Comparison of ENCODE assay signal across 8 mouse cellular contexts in the genomic region with DNA sequence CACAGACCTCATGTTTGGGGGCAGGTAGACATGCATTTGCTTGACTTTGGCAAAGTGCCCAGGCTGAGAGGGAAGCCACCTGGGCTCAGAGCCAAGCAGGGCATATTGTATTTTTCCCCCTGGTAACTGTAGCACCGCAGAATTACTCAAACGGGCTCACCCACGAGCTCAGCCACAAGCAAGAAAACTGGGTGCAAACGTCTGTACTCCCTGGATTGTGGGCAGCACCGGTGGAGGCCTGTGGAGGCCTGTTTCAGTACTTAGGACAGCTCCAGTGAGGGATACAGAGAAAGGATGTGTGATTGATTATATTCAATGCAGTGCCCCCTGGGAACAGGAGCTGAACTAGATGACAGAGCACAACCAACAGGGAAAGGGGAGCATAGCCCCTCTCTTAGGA.
DNase-seq lines count a peak whose midpoint lies in the region; ATAC-seq lines count a peak whose summit lies in the region.
"Had no signal": no experiment of that assay in that cellular context is flagged by ENCODE, and none has a peak within 500 bp of the region (broad histone marks: within the 10 kb centered on the region; RNA-seq: fewer than 3 reads in every experiment).

No protein-coding gene starts in this region.

- no peak overlapping the region for H3K4me2 ChIP-seq in forebrain, embryonic 16.5 days (ENCODE audit: low read length)
- H3K4me2 ChIP-seq: limb, embryonic 13.5 days had no signal

- WGBS in forebrain, embryonic 16.5 days = 5% methylated on average over 5 of the region's 5 CpGs

- no peaks in the 10 kb centered on the region for H3K36me3 ChIP-seq in forebrain, embryonic 16.5 days (ENCODE audit: control insufficient read depth, insufficient read depth)
- H3K36me3 ChIP-seq: limb, embryonic 13.5 days had no signal

- H3K4me1 ChIP-seq in forebrain, embryonic 16.5 days (replicated peaks; ENCODE audit: control insufficient read depth, insufficient read depth, low read length) = peaks cover 7% of the 10 kb centered on the region
- H3K4me1 ChIP-seq: limb, embryonic 13.5 days had no signal

- no peaks in the 10 kb centered on the region for H3K9me3 ChIP-seq in forebrain, embryonic 16.5 days (ENCODE audit: control insufficient read depth, low read length)
- H3K9me3 ChIP-seq: limb, embryonic 13.5 days had no signal

- no peaks in the 10 kb centered on the region for H3K27me3 ChIP-seq in forebrain, embryonic 16.5 days (replicated peaks; ENCODE audit: control insufficient read depth, insufficient read depth, low read length)
- H3K27me3 ChIP-seq: limb, embryonic 13.5 days had no signal

- peak; percentile 75 for ATAC-seq in forebrain, embryonic 16.5 days
- ATAC-seq in inflammation-experienced regulatory T-cells, adult 6 months = no peak
- no peak for ATAC-seq in granulocyte monocyte progenitor cell, adult 5-6 weeks (replicated peaks; ENCODE audit: poor library complexity, severe bottlenecking)

- no peak overlapping the region for H3K4me3 ChIP-seq in forebrain, embryonic 16.5 days (replicated peaks; ENCODE audit: low read length)
- H3K4me3 ChIP-seq: limb, embryonic 13.5 days had no signal

- H3K9ac ChIP-seq in forebrain, embryonic 16.5 days (replicated peaks; ENCODE audit: low read depth, low read length) = no peak overlapping the region
- H3K9ac ChIP-seq: limb, embryonic 13.5 days had no signal

- no peak overlapping the region for H3K27ac ChIP-seq in forebrain, embryonic 16.5 days (ENCODE audit: low read length)
- H3K27ac ChIP-seq: limb, embryonic 13.5 days had no signal

- DNase-seq in ovary, postnatal 36 days (ENCODE audit: low spot score) = peak; percentile 3
- DNase-seq in ovary, adult 18-20 months (ENCODE audit: low spot score) = no peak
- DNase-seq in kidney, postnatal 14 days = peak; percentile 36
- peak; percentile 70 for DNase-seq in mesoderm, embryonic 11.5 days (ENCODE audit: low read depth, low spot score)
